Mouse (Mus musculus): Measurements from ENCODE around the gene Gm11007. TPM values are rescaled to one million over a fixed set of nuclear protein-coding genes. Genes with fewer than 3 reads are reported as not detected.
"Not testable (repeated sequence)": the region's sequence is repeated elsewhere in the genome, so short reads cannot be mapped to it uniquely, and the experiment has no call there.

The Gm11007 gene
- 1 to 10 TPM in 1 of 2 experiments, not detected in 1; 8.7 TPM for polyA plus RNA-seq (2017; shearing (Covaris generic))

DNA sequence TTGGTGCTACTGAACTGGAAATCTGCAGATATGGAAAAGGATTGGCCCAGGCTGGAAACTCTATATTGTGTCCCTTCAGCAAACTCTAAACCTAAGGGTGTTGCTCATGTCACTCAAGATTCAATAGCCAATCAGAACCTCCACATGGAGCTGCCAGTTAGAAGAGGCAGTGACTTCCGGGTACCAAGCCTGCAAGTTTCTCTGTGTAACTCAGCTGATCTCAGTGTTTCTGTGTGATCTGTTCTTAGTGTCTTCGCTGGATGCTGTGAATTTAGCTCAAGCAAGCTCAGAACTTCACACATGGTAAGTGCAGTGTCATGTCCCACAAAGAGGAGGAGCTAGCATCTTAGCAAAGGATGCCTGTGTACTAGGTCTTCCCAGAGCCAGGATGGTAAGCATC is at the start of gene Gm11007:
Gene Gm11007, plus strand, starts transcription at position 301 of the 400 bp plus-strand sequence.
- ATAC-seq: not testable (repeated sequence)

Other genes with a start within 250 kb of the Gm11007 start
- 10 to 100 TPM; 16.1 to 18.7 TPM for gene Gm4724, start 208.2 kb upstream of the Gm11007 start, polyA plus RNA-seq (2017; shearing (Covaris generic))
- gene Zfp965, start 174.0 kb upstream of the Gm11007 start, polyA plus RNA-seq (2017; shearing (Covaris generic)): 1 to 10 TPM; 6.9 to 8.5 TPM
- gene Zfp969, start 59.7 kb downstream of the Gm11007 start, polyA plus RNA-seq (2017; shearing (Covaris generic)): 10 to 100 TPM in 1 of 2 experiments, not detected in 1; 22.3 TPM
- gene Gm2007, start 97.6 kb downstream of the Gm11007 start, polyA plus RNA-seq (2017; shearing (Covaris generic)): 1 to 10 TPM in 1 of 2 experiments, not detected in 1; 8.7 TPM
- 1 to 10 TPM; 1.4 to 3.6 TPM for gene Gm14288, start 157.1 kb downstream of the Gm11007 start, polyA plus RNA-seq (2017; shearing (Covaris generic))
- gene Gm6710, start 225.2 kb downstream of the Gm11007 start, polyA plus RNA-seq (2017; shearing (Covaris generic)): 10 to 100 TPM in 1 of 2 experiments, 1 to 10 TPM in 1; 8.1 to 15.4 TPM